Mouse (Mus musculus): Measurements from ENCODE around the gene Kprp.

The Kprp gene

DNA sequence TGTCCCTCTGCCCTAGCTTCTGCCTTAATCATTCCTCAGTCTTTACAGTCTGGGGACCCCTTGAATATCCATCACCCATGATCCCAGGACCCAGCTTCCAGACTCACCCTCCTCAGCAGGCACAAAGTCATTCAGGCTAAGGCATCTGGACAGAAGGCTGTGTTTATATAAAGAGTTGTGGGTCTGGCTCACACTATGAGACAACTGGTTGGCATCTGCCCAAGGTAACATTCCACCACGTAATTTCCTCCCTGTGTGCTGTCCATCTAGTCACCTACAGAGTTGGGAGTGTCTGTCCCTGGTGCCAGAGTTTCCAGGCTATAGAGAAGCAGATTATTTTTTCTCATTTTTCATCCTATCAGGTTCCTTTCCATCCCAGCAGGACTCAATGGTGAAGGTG is at the start of gene Kprp:
Kprp (minus strand) TSS at position 140 of the 400 bp plus-strand sequence.
- ChIA-PET CTCF (interaction anchor here in 1 of 4 experiments (1.8 kb wide), 1 partner anchor 77 kb away, joined by 4 read pairs; no protein-coding TSS in a partner anchor), POLR2A (no interaction called here)

DNA sequence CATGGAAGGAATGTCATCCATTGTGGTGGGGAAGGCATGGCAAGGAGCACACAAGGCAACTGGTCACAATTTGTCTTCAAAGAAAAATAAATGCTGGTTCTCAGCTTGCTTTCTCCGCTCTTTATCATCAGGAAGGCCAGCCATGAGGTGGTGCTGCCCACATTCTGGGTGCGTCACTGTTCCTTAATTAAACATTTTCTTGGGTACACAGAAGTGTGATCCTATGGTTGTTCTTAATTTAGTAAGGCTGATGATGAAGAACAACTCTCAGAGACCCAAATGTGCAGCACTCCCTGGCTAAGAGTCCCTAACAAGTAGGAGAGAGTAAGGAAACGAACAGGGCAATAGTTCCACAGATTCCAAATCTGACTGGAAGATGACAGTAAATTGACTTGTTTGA is 47.1 kb upstream of the Kprp start:
- POLR2A ChIA-PET = interaction anchor here in 1 of 4 experiments (1.2 kb wide), 1 partner anchor 15 kb away, joined by 3 read pairs; no protein-coding TSS in a partner anchor
- CTCF ChIA-PET = no interaction called here

DNA sequence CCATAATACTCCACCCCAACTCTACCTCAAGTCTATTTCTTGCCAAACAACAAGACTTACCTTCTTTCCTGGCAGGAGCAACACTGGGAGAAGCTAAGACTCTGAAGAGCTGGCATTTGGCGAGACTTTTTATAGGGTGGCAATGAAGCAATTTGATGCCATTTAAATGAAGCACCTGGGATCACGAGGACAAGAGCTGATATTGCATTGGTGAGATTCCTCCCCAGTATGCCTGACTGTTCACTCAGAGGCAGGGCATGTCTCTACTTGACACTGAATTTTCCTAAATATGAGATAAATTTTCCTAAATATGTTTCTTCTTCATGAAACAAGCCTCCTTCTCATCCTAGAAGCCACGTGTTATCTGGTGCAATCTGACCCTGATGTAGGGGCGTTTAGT is 43.1 kb upstream of the Kprp start, which contains the start of gene 2310050C09Rik:
2310050C09Rik (minus strand) TSS at position 101 of the 400 bp plus-strand sequence.
- POLR2A ChIA-PET = no interaction called here
- CTCF ChIA-PET = no interaction called here

DNA sequence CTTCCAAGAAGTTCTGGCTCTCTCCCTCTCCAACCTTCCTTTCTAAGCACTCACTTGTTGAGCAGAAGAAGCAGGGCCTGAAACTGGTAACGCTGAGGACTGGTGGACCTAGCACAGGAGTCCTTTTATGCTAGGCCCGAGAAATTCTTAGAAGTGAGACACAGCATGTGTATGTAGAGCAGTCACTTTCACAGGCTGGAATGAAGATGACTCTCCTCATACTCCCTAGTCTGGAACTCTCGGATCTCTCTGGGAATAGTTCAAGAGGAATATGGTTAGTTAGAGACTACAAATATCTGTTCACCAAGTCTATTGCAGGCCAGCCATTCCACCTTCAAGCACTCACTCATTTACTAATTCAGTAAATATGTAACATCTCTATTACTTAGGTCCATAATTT is 24.1 kb upstream of the Kprp start, which contains the start of gene Lce1l:
Lce1l (minus strand) TSS at position 101 of the 400 bp plus-strand sequence.
- POLR2A ChIA-PET = no interaction called here
- CTCF ChIA-PET = no interaction called here

DNA sequence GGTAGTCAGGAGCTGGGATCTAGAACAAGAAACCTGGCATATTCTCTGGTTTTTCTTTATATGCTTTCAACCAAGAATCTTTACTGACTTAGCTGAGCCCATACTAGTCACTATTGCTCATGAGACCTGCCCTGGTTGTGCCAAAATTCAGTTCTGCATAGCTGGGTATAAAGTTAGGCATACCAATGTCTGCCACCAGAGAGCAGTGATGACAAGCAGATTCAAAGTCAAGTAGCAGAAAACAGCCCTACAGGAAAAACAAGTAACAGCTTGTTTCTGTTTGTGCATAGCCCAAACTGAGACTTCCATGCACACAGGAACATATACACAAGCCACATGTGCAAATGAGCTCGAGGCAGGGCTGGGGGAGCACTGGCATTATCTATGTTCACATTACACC is 1.2 kb downstream of the Kprp start:
- CTCF ChIA-PET = interaction anchor here in 3 of 4 experiments (0.7 to 1.8 kb wide), 4 partner anchors 78 to 675 kb away, joined by 3 to 4 read pairs (median 3); no protein-coding TSS in a partner anchor
- POLR2A ChIA-PET = no interaction called here

DNA sequence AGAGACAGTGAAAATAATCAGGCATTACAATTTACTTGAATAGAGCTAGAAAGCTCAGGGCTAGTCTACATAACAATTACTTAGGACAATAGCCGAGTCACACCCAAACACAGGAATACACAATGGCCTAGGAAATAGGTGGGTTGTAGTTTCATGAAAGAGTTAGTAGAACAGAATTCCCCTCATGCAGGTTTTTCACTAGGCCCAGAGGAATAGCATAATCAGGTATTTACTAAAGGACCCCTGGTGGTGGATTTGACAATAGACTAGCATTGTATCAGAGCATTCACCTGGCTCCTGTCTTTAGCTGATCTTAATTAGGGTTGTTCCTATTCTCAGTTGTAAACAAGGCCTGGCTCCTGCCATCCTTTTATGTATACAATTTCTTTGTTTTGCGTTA is 11.0 kb downstream of the Kprp start:
- CTCF ChIA-PET = interaction anchor here in 1 of 4 experiments (0.6 kb wide), 1 partner anchor 180 kb away, joined by 3 read pairs; no protein-coding TSS in a partner anchor
- POLR2A ChIA-PET = interaction anchor here in 1 of 4 experiments (0.6 kb wide), 1 partner anchor 1204 kb away, joined by 3 read pairs; no protein-coding TSS in a partner anchor

DNA sequence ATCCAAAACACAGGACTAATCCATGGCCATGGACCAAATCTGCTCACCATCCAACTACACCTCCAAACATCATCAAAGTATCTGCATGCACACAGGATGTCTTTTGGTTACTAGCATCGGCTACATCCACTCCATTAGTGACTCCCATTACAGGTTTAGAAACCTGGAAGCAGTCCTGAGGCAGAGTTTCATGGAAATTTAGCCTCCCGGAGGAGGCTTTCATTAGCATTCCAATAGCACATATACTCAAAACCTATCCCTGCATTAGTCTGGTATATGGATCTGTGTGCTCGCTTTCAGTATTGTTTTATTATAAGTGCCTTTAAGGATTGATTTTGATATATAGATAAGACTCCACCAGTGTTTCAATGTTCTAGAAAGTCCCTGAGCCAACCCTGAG is 11.5 kb downstream of the Kprp start:
- ChIA-PET CTCF (no interaction called here), POLR2A (interaction anchor here in 1 of 4 experiments (0.6 kb wide), 1 partner anchor 1203 kb away, joined by 3 read pairs; no protein-coding TSS in a partner anchor)

DNA sequence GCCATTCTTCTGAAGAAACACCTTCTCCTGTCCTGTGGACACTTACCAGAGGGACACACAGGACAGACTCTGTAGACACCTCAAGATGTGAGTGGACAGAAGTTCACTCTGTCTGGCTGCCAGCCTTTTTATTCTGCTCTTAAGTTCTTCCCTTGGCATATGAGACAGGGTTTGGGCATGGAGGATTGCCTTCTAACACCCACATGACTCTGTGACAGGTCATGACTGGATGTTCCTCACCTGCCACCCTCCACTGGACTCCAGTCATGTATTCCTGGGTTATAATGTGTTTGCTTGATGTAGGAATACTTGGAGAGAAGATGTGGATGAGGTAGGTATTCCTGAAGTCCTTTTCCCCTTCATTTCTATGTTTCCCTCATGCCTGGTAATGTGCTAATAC is 19.3 kb downstream of the Kprp start, which contains the start of gene Lce1k:
Lce1k (minus strand) TSS at position 101 of the 400 bp plus-strand sequence.
- CTCF ChIA-PET = no interaction called here
- POLR2A ChIA-PET = no interaction called here

DNA sequence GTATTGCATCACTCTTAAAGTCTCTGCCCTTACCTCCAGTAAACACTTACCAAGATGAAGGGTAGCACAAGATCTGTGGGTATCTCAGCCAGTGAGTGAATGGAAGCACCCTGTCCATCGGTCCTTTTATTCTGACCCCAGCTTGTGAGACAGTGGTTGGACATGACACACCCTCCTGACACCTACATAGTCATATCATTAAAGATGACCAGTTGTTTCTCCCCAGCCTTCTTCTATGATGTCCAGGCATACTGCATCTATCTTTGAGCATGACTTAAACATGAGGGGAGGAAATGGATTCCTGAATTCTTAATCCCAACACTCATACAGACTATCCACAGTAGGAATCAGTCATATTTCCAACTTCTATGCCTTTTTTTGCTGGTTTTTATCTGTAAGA is 36.6 kb downstream of the Kprp start, which contains the start of gene Lce1j:
Lce1j (minus strand) TSS at position 101 of the 400 bp plus-strand sequence.
- ChIA-PET CTCF (no interaction called here), POLR2A (no interaction called here)

DNA sequence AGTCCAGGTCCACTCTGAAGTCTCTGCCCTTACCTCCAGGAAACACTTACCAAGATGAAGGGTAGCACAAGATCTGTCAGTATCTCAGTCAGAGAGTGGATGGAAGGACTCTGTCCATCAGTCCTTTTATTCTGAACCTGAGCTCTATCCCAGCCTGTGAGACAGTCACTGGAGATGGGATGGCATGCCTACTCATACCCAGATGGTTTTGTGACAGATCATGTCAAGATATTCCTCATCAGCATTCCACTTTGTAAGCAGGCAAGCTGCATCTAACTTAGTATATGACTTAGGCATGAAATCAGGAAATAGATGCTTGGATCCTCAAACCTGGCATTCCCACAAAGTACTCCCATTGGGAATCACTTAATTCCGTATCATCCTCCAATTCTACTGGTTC is 48.2 kb downstream of the Kprp start, which contains the start of gene Lce1i:
Lce1i (minus strand) TSS at position 101 of the 400 bp plus-strand sequence.
- ChIA-PET POLR2A (no interaction called here), CTCF (no interaction called here)
